Mouse (Mus musculus) thymus, postnatal 4 days (tissue): ENCODE results near the gene Unc93a.
"Not testable (repeated sequence)": the region's sequence is repeated elsewhere in the genome, so short reads cannot be mapped to it uniquely, and the experiment has no call there.

Experiments
- DNase-seq: peaks from one replicate; pipeline ENCODE4 v3.0.0; 2021

Gene Unc93a

DNA sequence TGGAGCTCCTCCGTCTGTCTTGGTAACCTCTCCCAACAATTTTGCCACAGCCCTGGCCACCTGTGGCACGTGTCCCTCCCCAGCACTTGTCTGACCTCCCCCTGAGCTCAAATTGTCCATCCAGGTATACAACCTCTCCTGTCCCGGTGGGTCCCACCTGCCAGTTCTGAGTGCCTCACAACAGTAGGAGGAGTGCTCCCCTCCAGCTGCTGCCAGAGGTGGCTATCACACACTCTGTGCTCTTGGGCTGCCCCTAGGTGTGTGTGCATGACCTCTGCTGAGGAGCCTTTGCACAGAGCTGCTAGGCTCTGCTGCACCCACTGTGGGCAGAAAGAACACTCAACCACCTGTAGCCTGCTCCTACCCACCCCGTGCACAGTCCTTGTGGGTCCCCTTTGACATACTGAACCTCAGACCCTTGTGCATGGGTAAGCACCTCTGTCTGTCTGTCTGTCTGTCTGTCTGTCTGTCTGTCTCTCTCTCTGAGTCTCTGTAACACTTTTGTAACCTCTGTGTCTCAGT is 63.7 kb downstream of the Unc93a start:
- DNase-seq = not testable (repeated sequence)

DNA sequence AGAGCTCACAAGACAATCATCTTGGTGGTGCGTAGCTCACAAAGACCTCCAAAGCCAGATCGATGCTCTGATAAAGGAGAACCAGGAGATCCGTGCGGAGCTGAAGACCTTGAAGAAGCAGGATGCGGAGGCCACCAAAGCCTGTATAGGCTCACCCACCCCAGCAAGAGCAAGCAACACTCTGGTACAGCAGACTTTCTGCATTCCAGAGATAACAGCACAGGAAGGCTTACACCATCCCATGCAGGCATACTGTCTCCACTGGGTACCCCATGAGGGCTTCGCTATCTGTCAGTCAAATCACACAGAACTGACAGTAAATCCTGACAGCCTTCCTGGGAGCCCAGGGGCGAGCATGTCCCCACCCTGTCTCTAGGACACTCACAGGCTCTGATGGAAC is 68.7 kb downstream of the Unc93a start:
- not testable (repeated sequence) for DNase-seq

DNA sequence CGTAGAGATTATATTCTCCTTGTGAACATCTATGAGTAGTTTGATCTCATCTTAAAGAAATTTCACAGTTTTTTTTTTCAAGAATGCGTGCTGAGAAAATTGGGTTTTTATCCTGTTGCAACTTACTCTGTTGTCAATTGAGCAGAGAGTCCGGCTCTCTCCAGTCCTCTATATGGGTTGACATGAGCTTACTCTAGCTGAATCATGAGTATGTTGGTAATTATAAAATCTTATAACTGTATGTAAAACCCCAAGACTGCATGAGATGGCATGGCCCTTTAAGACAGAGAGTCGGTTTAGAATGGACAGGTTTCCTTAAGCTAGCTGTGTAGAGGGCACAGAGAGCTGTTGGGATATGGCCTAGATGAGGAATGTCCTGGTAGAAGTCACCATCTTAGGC is 70.8 kb downstream of the Unc93a start, which contains the start of gene Tcp10b:
Tcp10b (plus strand) TSS at position 301 of the 400 bp plus-strand sequence.
- not testable (repeated sequence) for DNase-seq
